ENCODE assay signal across 8 mouse cellular contexts in genomic region chr9:63058506-63059233, GRCm38 (mm10).
DNase-seq lines count a peak whose midpoint lies in the region; ATAC-seq lines count a peak whose summit lies in the region.

No protein-coding gene starts in this region.

- H3K4me3 ChIP-seq in hindbrain, embryonic 13.5 days: peak overlapping the region; percentile 24
- peak overlapping the region; percentile 11 for H3K4me3 ChIP-seq in neural tube, embryonic 13.5 days

- peak overlapping the region; percentile 36; the same call in 1 of the 2 replicates for H3K9ac ChIP-seq in hindbrain, embryonic 13.5 days
- no peak overlapping the region for H3K9ac ChIP-seq in neural tube, embryonic 13.5 days

- no peaks in the 10 kb centered on the region for H3K27me3 ChIP-seq in hindbrain, embryonic 13.5 days
- H3K27me3 ChIP-seq in neural tube, embryonic 13.5 days: no peaks in the 10 kb centered on the region

- 0 out of 2 replicates have a peak, but pooled peaks have one; percentile 32 for ATAC-seq in hindbrain, embryonic 13.5 days (ENCODE audit: low FRiP score)
- no peak for ATAC-seq in neural tube, embryonic 13.5 days (ENCODE audit: low read depth)

- 0 out of 2 replicates have a peak, but pooled peaks cover 12% of the 10 kb centered on the region for H3K9me3 ChIP-seq in hindbrain, embryonic 13.5 days
- peaks cover 15% of the 10 kb centered on the region for H3K9me3 ChIP-seq in neural tube, embryonic 13.5 days

- DNase-seq in adrenal gland, adult 2 months: peak; percentile 31
- no peak for DNase-seq in adrenal gland, postnatal 4 days (ENCODE audit: low spot score in 2 of 2)
- peak; percentile 13 to 25 for DNase-seq in layer of hippocampus, postnatal 36 days
- DNase-seq in layer of hippocampus, postnatal 14 days (ENCODE audit: low spot score in 2 of 2): no peak
- no peak for DNase-seq in spleen, adult 12 weeks (ENCODE audit: low spot score)
- no peak for DNase-seq in kidney, postnatal 25 days

- H3K36me3 ChIP-seq in hindbrain, embryonic 13.5 days: peaks cover 6% of the 10 kb centered on the region; the same call in 1 of the 2 replicates
- no peaks in the 10 kb centered on the region for H3K36me3 ChIP-seq in neural tube, embryonic 13.5 days

- WGBS in hindbrain, embryonic 13.5 days: 28% methylated on average over 16 of the region's 16 CpGs
- WGBS in neural tube, embryonic 13.5 days: 31% methylated on average over 16 of the region's 16 CpGs

- H3K4me1 ChIP-seq in hindbrain, embryonic 13.5 days (replicated peaks): peaks cover 13% of the 10 kb centered on the region
- H3K4me1 ChIP-seq in neural tube, embryonic 13.5 days (replicated peaks): peaks cover 13% of the 10 kb centered on the region

- peak overlapping the region; percentile 70 for H3K27ac ChIP-seq in hindbrain, embryonic 13.5 days
- H3K27ac ChIP-seq in neural tube, embryonic 13.5 days (replicated peaks): peak overlapping the region; percentile 67

- H3K4me2 ChIP-seq in hindbrain, embryonic 13.5 days: peak overlapping the region; percentile 46
- H3K4me2 ChIP-seq in neural tube, embryonic 13.5 days: peak overlapping the region; percentile 50

Comparison
In these comparisons a context has a peak if more than half of its experiments do, and no peak if none do; other contexts are left out.
1. DNase-seq: peak in adrenal gland, adult 2 months (single experiment) and layer of hippocampus, postnatal 36 days (2 of 2); none in adrenal gland, postnatal 4 days (0 of 2), layer of hippocampus, postnatal 14 days (0 of 2), spleen, adult 12 weeks (single experiment) and kidney, postnatal 25 days (0 of 2).